Mouse (Mus musculus): ENCODE data around the gene Sec63.

DNA sequence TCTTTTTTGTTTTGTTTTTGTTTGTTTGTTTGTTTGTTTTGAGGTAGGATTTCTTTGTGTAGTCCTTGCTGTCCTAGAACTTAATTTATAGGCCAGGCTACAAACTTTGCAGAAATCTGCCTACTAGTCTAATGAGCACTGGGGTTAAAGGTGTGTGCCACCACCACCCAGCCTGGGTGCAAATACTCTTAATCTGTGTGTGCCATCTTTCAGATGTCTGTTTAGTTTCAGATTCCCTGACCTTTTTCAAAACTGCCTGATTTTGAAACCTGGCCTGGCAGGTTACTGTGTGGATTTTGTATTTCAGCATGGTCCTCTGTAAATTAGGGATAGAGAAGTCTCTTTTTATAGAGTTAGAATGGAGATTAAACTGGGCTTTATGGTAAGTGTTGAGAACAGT lies 4.0 kb downstream of the Sec63 start:
- TF ChIP-seq CTCF (IDR thresholded peaks at IDR 0.05; ENCODE audit: borderline replicate concordance, control insufficient read depth, extremely low read depth, insufficient read depth, low read length, poor library complexity): no peak
- no peak for TF ChIP-seq POLR2A (IDR thresholded peaks at IDR 0.05; ENCODE audit: control insufficient read depth, extremely low read depth, insufficient read depth, low read length, poor library complexity)

Measured in thymus, adult 2 months (tissue).